Mouse (Mus musculus): ENCODE results near the gene Ofd1. TPM values are rescaled to one million over a fixed set of nuclear protein-coding genes. Genes with fewer than 3 reads are reported as not detected.

Ofd1 gene
- 8.4 and 9.2 TPM in 2 replicates for polyA plus RNA-seq (2016; fragmentation: Nextera tagmentation; extraction: Ambion mirVana)

DNA sequence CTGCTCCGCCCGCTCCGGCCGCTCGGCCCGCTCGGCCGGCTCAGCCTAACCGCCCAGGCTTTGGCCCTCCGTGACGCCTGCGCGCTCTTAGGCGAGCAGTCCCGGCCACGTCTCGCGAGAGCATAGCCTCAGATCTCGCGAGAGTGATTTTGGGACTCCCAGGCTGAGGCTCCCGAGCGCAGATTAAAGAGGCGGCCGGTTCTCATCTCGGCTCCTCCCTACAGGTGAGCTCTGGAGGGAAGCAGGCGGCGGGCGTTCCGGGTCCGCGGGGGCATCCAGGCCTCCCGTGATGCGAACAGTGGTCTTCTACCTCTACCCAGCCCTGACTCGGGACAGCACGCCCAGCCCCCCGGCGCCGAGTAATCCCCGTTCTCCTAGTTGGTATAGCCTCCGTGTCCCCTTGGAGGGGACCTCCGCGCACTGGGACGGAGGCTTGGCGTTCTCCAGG is at the start of gene Ofd1:
Gene Ofd1, minus strand, starts transcription at position 89 of the 448 bp plus-strand sequence.
- H3K9ac ChIP-seq (replicated peaks): peak within 1 kb of the TSS; percentile 71
- WGBS: 21% methylated on average over 44 of the region's 44 CpGs
- 0 out of 2 replicates have a peak, but pooled peaks cover 3% of the 10 kb centered on the region for H3K4me1 ChIP-seq
- no peaks in the 10 kb centered on the region for H3K9me3 ChIP-seq
- H3K27me3 ChIP-seq: peaks cover 49% of the 10 kb centered on the region
- H3K36me3 ChIP-seq: no peaks in the 10 kb centered on the region
- H3K27ac ChIP-seq (replicated peaks): peak within 1 kb of the TSS; percentile 86
- ATAC-seq (ENCODE audit: low FRiP score, low read depth): peak; percentile 99
- H3K4me3 ChIP-seq: peak within 1 kb of the TSS; percentile 57
- peak within 1 kb of the TSS; percentile 60 for H3K4me2 ChIP-seq (replicated peaks)

DNA sequence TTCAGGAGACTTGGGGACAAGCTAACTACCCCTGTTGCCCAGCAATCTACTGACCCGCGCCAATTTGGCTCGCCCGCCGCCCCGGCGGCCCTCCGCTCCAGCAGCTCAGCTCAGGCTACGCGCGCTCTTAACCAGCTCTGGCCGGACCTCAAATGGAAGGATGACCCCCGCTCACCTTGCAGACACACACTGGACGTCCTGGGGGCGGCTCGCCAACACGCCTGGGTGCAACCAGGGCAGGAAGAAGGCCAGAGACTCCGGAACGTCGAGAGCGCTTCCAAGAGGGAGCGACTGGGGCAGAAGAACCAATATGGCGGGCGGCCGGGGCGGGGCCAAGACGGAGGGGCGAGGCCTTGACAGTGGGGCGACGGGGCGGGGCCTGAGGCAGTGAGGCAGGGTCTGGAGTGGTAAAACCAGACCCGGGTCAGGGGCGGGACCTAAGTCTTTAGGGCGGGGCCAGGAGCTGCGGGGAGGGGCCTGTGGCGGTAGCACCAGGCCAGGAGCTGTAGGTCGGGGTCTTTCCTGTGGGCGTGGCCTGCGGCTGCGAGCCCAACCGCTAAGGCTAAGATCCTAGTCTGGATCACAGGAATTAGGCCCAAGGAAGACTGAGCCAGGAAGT is 39.0 kb upstream of the Ofd1 start, which contains the start of gene Rab9:
Gene Rab9, minus strand, starts transcription at position 503 of the 619 bp plus-strand sequence.
- Histone ChIP-seq H3K9ac (replicated peaks) (peak within 1 kb of the TSS; percentile 67), H3K4me3 (peak within 1 kb of the TSS; percentile 63), H3K4me2 (replicated peaks) (peak within 1 kb of the TSS; percentile 60), H3K27me3 (peaks cover 11% of the 10 kb centered on the region; the same call in 1 of the 2 replicates), H3K36me3 (no peaks in the 10 kb centered on the region), H3K4me1 (0 out of 2 replicates have a peak, but pooled peaks cover 2% of the 10 kb centered on the region), H3K9me3 (no peaks in the 10 kb centered on the region), H3K27ac (replicated peaks) (peak within 1 kb of the TSS; percentile 73)
- ATAC-seq (ENCODE audit: low FRiP score, low read depth): peak; percentile 99
- WGBS: 20% methylated on average over 41 of the region's 41 CpGs

DNA sequence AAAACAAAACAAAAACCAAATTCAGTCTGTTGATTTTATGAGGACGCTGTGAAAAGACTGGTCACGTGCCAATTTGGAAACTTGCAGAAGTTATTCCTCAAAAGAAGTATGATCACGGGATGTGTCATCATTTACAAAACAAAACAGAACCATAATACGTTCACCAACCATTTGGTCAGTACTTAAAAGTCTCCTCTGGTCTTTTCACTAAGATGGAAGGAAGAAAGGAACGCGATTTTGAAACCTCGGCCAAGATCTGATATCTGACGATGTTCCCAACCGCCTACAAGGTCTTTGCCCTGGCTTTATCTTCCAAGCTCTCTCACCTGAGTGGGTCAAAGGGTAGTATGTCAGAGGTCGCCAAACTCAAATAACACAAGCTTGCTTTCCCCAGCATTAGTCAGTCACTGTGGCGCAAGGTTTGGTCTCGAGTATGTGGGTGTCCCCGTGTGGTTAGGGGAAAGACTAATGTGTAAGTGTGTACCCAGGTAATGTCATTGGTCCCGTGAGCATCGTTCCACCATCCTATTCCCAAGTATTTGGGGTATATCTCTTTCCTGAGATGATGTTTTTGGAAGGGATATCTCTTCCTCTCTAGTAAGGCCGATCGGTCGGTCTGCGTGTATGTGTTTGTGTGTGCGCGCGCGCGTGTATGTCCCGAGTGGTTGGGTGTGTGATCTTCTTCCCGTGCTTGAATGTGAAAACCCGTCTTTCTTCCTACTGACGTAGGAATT is 38.3 kb upstream of the Ofd1 start:
- Histone ChIP-seq H3K27ac (replicated peaks) (peak overlapping the region; percentile 73; the same call in 1 of the 2 replicates), H3K36me3 (no peaks in the 10 kb centered on the region), H3K4me1 (0 out of 2 replicates have a peak, but pooled peaks cover 2% of the 10 kb centered on the region), H3K9ac (replicated peaks) (peak overlapping the region; percentile 67), H3K4me3 (peak overlapping the region; percentile 63), H3K9me3 (no peaks in the 10 kb centered on the region), H3K4me2 (replicated peaks) (peak overlapping the region; percentile 60), H3K27me3 (peaks cover 16% of the 10 kb centered on the region; the same call in 1 of the 2 replicates)
- peak; percentile 16 for ATAC-seq (ENCODE audit: low FRiP score, low read depth)
- 26% methylated on average over 28 of the region's 28 CpGs for WGBS

DNA sequence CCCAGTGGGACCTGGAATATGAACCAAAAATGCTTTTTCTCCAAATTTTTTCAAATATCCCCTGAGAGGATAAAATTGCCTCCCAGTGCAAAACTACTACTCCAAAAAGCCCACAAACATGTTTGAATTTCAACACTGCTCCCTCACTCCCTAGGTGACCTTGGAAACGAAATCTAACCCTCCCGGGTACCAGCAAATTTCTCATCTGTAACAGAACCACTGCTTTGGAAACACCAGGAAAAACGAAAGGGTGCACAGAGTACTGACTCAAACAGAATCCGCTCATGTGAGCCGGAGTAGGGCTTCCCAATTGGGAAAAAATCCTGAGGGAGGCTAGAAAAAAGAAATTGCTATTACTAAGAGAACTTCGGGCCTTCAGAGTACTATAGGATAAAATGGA is 36.9 kb upstream of the Ofd1 start:
- no peak overlapping the region for H3K9ac ChIP-seq (replicated peaks)
- WGBS: 79% methylated on average over 6 of the region's 6 CpGs
- H3K4me2 ChIP-seq (replicated peaks): peak overlapping the region; percentile 60; the same call in 1 of the 2 replicates
- H3K27me3 ChIP-seq: peaks cover 15% of the 10 kb centered on the region; the same call in 1 of the 2 replicates
- H3K4me1 ChIP-seq: 0 out of 2 replicates have a peak, but pooled peaks cover 2% of the 10 kb centered on the region
- no peaks in the 10 kb centered on the region for H3K9me3 ChIP-seq
- H3K36me3 ChIP-seq: no peaks in the 10 kb centered on the region
- no peak for ATAC-seq (ENCODE audit: low FRiP score, low read depth)
- H3K27ac ChIP-seq (replicated peaks): no peak overlapping the region
- no peak overlapping the region for H3K4me3 ChIP-seq

DNA sequence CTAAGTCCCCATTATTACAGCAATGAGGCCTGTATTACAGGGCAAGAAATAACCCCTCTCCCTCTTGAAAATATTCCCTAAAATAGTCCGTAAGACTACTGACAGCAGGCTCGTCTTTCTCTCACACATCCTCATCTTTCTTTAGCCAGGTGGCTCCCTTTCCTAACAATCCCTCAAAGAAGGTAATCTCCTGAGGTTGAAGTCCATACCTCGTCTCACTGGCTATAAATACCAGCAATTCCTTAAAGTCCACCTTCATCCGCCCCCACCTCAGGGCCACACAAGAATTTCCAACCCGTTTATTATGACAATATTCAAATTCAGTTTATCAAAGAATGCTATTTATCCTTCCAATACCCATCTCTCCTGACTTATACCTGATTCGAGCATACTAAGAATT is 32.1 kb upstream of the Ofd1 start:
- Histone ChIP-seq H3K4me2 (replicated peaks) (no peak overlapping the region), H3K27me3 (peaks cover 23% of the 10 kb centered on the region; the same call in 1 of the 2 replicates), H3K4me1 (0 out of 2 replicates have a peak, but pooled peaks cover 2% of the 10 kb centered on the region), H3K4me3 (no peak overlapping the region), H3K9ac (replicated peaks) (no peak overlapping the region), H3K9me3 (no peaks in the 10 kb centered on the region), H3K27ac (replicated peaks) (no peak overlapping the region), H3K36me3 (no peaks in the 10 kb centered on the region)
- ATAC-seq (ENCODE audit: low FRiP score, low read depth): no peak
- 86% methylated on average over 6 of the region's 6 CpGs for WGBS

DNA sequence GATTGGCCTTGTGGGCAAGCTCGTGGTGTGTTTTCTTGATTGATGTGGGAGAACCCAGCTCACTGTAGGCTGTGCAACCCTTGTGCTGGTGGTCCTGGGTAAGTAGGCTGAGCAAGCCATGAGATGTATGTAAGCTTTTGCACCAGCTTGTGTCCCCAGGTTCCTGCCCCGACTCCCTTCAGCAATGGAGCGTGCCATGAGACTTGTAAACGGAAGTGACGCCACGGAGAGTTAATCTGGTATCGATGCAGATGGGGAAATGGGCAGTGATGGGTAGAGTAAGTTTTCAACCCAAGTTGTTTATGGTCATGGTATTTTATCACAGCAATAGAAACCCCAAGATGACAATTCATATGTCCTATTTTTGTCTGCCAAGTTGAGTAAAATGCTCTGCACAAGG is 27.8 kb upstream of the Ofd1 start:
- H3K36me3 ChIP-seq: no peaks in the 10 kb centered on the region
- H3K9ac ChIP-seq (replicated peaks): no peak overlapping the region
- H3K4me2 ChIP-seq (replicated peaks): no peak overlapping the region
- no peak overlapping the region for H3K27ac ChIP-seq (replicated peaks)
- WGBS: 94% methylated on average over 7 of the region's 7 CpGs
- ATAC-seq (ENCODE audit: low FRiP score, low read depth): no peak
- no peaks in the 10 kb centered on the region for H3K4me1 ChIP-seq
- H3K9me3 ChIP-seq: no peaks in the 10 kb centered on the region
- H3K4me3 ChIP-seq: no peak overlapping the region
- H3K27me3 ChIP-seq: peaks cover 12% of the 10 kb centered on the region; the same call in 1 of the 2 replicates

DNA sequence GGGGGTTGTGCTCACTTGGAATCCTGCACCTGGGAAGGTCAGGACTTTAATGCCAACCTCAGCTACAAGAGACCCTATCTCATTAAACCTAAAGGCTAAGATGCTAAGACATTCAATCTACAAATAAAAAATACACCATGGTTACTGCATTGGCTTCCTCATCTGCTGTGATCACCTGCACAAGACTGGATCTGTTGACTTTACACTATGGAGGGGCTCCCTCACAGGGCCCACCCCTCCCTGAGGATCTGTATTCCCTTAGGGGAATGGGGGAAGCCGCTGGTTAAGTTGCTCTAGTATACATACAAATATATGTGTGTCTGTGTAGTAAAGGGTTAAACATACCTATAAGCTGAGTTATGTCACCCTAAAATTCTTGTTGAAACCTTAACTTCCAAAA is 15.0 kb upstream of the Ofd1 start:
- Histone ChIP-seq H3K27ac (replicated peaks) (no peak overlapping the region), H3K9ac (replicated peaks) (no peak overlapping the region), H3K4me1 (no peaks in the 10 kb centered on the region), H3K4me3 (no peak overlapping the region), H3K4me2 (replicated peaks) (no peak overlapping the region), H3K9me3 (no peaks in the 10 kb centered on the region), H3K27me3 (no peaks in the 10 kb centered on the region; the same call in 1 of the 2 replicates), H3K36me3 (no peaks in the 10 kb centered on the region)
- ATAC-seq (ENCODE audit: low FRiP score, low read depth): no peak
- 88% methylated on average over 1 of the region's 1 CpGs for WGBS

DNA sequence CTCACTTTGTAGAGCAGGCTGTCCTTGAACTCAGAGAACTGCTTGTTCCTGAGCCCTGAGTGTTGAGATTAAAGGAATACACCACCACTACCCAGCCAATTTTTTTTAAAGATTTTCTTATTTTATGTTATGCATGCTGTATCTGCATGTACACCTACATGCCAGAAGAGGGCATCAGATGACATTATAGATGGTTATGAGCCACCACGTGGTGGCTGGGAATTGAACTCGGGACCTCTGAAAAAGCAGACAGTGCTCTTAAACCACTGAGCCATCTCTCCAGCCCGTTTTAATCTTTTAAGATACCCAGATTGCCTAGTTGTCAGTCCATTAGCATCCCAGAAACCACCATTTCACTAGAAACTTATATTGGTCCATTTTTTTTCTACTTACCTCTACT is 13.8 kb upstream of the Ofd1 start:
- Histone ChIP-seq H3K4me2 (replicated peaks) (no peak overlapping the region), H3K36me3 (no peaks in the 10 kb centered on the region), H3K4me3 (no peak overlapping the region), H3K27ac (replicated peaks) (no peak overlapping the region), H3K27me3 (no peaks in the 10 kb centered on the region; the same call in 1 of the 2 replicates), H3K4me1 (no peaks in the 10 kb centered on the region), H3K9me3 (no peaks in the 10 kb centered on the region), H3K9ac (replicated peaks) (no peak overlapping the region)
- no peak for ATAC-seq (ENCODE audit: low FRiP score, low read depth)
- WGBS: 77% methylated on average over 3 of the region's 3 CpGs

DNA sequence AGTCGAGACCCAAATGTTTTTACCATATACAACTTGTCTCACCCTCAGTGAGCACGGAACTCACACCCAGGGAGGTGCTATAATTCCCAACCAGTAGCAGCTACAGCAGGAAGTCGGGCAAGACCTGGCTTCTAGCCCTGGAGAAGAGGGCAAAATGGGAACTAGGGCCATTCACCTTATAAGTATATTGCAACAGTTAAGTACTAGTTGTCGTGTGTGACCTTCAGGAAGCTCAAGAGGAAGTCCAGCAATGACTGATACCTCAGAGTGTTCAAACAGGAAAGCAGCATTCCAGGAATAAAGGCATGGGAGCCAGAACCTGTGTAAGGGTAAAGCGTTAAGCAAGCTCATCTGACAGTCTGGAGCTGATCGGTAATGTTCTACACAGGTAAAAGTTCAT is 13.0 kb upstream of the Ofd1 start:
- Histone ChIP-seq H3K4me2 (replicated peaks) (no peak overlapping the region), H3K4me1 (no peaks in the 10 kb centered on the region), H3K27ac (replicated peaks) (no peak overlapping the region), H3K27me3 (no peaks in the 10 kb centered on the region; the same call in none of the 2 replicates), H3K9ac (replicated peaks) (no peak overlapping the region), H3K4me3 (no peak overlapping the region), H3K9me3 (no peaks in the 10 kb centered on the region), H3K36me3 (no peaks in the 10 kb centered on the region)
- ATAC-seq (ENCODE audit: low FRiP score, low read depth): no peak
- WGBS: 84% methylated on average over 6 of the region's 6 CpGs

DNA sequence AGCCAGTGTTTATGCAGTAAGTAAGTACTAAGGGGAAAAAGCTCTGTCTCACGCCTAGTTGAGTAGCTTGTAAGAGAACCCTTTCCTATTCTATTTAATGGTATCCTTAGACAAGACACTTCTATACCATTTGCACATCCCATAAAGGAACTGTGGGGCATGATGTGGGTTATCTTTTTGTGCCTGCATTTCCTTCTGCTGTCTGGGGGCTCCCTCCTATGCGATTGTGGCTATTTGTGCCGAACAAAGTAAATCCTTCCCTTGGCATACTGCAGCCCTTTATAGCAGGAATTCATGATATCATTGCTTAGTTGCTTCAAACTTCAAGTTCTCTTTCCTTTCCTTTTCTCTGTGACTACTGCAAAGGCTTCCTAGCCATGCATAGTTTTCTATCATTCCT is 4.0 kb upstream of the Ofd1 start:
- Histone ChIP-seq H3K4me3 (no peak overlapping the region), H3K4me2 (replicated peaks) (no peak overlapping the region), H3K36me3 (no peaks in the 10 kb centered on the region), H3K27me3 (peaks cover 55% of the 10 kb centered on the region), H3K4me1 (0 out of 2 replicates have a peak, but pooled peaks cover 1% of the 10 kb centered on the region), H3K27ac (replicated peaks) (no peak overlapping the region), H3K9ac (replicated peaks) (no peak overlapping the region), H3K9me3 (no peaks in the 10 kb centered on the region)
- 83% methylated on average over 3 of the region's 3 CpGs for WGBS
- no peak for ATAC-seq (ENCODE audit: low FRiP score, low read depth)

DNA sequence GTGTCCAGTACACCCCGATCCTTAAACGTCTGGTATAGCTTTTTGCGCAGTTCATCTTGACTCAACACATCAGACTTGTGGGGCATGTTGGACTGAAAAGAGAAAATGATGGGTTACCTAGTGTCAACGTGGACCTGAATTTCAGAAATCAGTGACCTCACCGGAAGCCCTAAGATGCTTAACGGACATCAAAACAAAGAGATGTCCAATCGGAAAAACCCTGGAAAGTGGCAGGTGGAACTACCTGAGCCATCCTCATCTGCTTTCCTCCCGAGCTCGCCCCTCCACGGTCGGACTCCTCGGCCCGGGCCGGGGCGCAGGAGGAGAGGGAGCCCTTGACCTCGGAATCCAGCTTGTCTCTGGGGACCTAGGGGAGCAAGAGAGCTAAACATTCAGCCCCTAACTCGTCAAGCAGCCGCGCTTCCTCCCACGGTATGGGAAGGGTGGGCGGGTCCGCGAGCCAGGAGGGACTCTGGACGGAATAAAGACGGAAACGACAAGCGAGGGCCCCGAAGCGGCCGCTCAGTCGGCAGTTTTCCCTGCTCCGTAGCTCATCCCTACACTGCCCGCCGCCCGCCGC is 378 bp downstream of the Ofd1 start, which contains the start of gene Trappc2:
Gene Trappc2, plus strand, starts transcription at position 539 of the 580 bp plus-strand sequence.
- Histone ChIP-seq H3K9ac (replicated peaks) (peak within 1 kb of the TSS; percentile 71), H3K27me3 (peaks cover 44% of the 10 kb centered on the region), H3K27ac (replicated peaks) (peak within 1 kb of the TSS; percentile 86), H3K36me3 (no peaks in the 10 kb centered on the region), H3K4me1 (0 out of 2 replicates have a peak, but pooled peaks cover 3% of the 10 kb centered on the region), H3K9me3 (no peaks in the 10 kb centered on the region), H3K4me2 (replicated peaks) (peak within 1 kb of the TSS; percentile 60), H3K4me3 (peak within 1 kb of the TSS; percentile 57)
- 0 out of 2 replicates have a peak, but pooled peaks have one; percentile 3 for ATAC-seq (ENCODE audit: low FRiP score, low read depth)
- 15% methylated on average over 29 of the region's 36 CpGs for WGBS
